Mouse (Mus musculus): ENCODE measurements at regions not wholly inside any gene's neighbourhood (a gene's known extent, or its start where the extent isn't known, plus 50 kb on each side); places are given as distances from the start of the nearest gene placed in this dataset.

GRCm38 (mm10) chr13:111096071-111096470, 158.7 kb upstream of the Actbl2 start:
- TF ChIP-seq POLR2A (IDR thresholded peaks at IDR 0.05; ENCODE audit: borderline replicate concordance, low read depth, low read length) (no peak), CTCF (IDR thresholded peaks at IDR 0.05; ENCODE audit: low read depth, low read length) (no peak)
